Mouse (Mus musculus) liver, embryonic 11.5 days (tissue): Measurements from ENCODE around the gene Tecpr1. TPM values are rescaled to one million over a fixed set of nuclear protein-coding genes. Genes with fewer than 3 reads are reported as not detected.

Experiments used
- ATAC-seq: fragments of 200-750 bp; cut with Nextera tagmentation; replicated peaks from 2 replicates; pipeline ENCODE4 v1.8.0; 2017; ENCODE audit warnings: moderate number of reproducible peaks, mild to moderate bottlenecking, moderate TSS enrichment, moderate library complexity; ENCODE audit not compliant: low FRiP score
- DNase-seq: peaks from one replicate; pipeline ENCODE4 v3.0.0-alpha.2; 2017; ENCODE audit warnings: low spot score
- H3K27ac ChIP-seq: fragments of 300-500 bp; sonication (generic); 2 replicates; pipeline ENCODE4 v1.5.1; 2014; ENCODE audit warnings: mild to moderate bottlenecking, low read depth, low read length, control low read depth
- H3K27me3 ChIP-seq: fragments of 300-500 bp; sonication (generic); replicated peaks from 2 replicates; pipeline ENCODE4 v1.6.1; 2014; ENCODE audit warnings: low read length, mixed read lengths; ENCODE audit not compliant: control insufficient read depth, insufficient read depth
- H3K36me3 ChIP-seq: fragments of 300-500 bp; sonication (generic); 2 replicates; pipeline ENCODE4 v1.6.1; 2014; ENCODE audit warnings: mild to moderate bottlenecking, low read length, moderate library complexity, mixed read lengths; ENCODE audit not compliant: control insufficient read depth, insufficient read depth
- H3K4me1 ChIP-seq: fragments of 300-500 bp; sonication (generic); replicated peaks from 2 replicates; pipeline ENCODE4 v1.6.1; 2014; ENCODE audit warnings: low read length, mixed read lengths; ENCODE audit not compliant: control insufficient read depth, insufficient read depth
- H3K4me2 ChIP-seq: fragments of 300-500 bp; sonication (generic); 2 replicates; pipeline ENCODE4 v1.6.1; 2014; ENCODE audit warnings: mild to moderate bottlenecking, control low read depth, moderate library complexity
- H3K4me3 ChIP-seq: fragments of 300-500 bp; sonication (generic); 2 replicates; pipeline ENCODE4 v1.5.1; 2014; ENCODE audit warnings: low read depth, low read length, control low read depth
- H3K9ac ChIP-seq: fragments of 300-500 bp; sonication (generic); 2 replicates; pipeline ENCODE4 v1.6.1; 2014; ENCODE audit warnings: low read depth, low read length, control low read depth
- H3K9me3 ChIP-seq: fragments of 300-500 bp; sonication (generic); 2 replicates; pipeline ENCODE4 v1.6.1; 2016; ENCODE audit warnings: low read length, inconsistent platforms, mixed read lengths; ENCODE audit not compliant: control insufficient read depth
- WGBS: fragments of 180-500 bp; shearing (Covaris S2); extraction: QIAGEN DNeasy Blood & Tissue Kit; methylation state at CpG from one replicate; pipeline ENCODE4 v1.1.7; 2014; 5-methylcytosine and 5-hydroxymethylcytosine counted together
- polyA plus RNA-seq: library from polyadenylated mRNA; unstranded; fragments of >200 nt; fragmentation: Nextera tagmentation; extraction: Ambion mirVana; gene quantifications from 2 replicates; pipeline ENCODE4 v1.2.1, GENCODE M21; 2014

Tecpr1 gene
- polyA plus RNA-seq, 1 experiment from 2014 or later, result 8.9 TPM

- ATAC-seq (no peak), DNase-seq (no peak)
- peaks cover 4% of the 10 kb centered on the region; the same call in 1 of the 2 replicates for H3K36me3 ChIP-seq
- peaks cover 9% of the 10 kb centered on the region for H3K4me1 ChIP-seq
- no peak overlapping the region for H3K4me3 ChIP-seq
- H3K9ac ChIP-seq, result no peak overlapping the region
- H3K4me2 ChIP-seq, result no peak overlapping the region
- no peaks in the 10 kb centered on the region for H3K9me3 ChIP-seq
- WGBS, result 79% methylated on average over 7 of the region's 7 CpGs
- H3K27me3 ChIP-seq, result no peaks in the 10 kb centered on the region
- H3K27ac ChIP-seq, result no peak overlapping the region
These were observed 39.6 kb downstream of the Tecpr1 start for GRCm38 (mm10) chr5:144183647-144184335.

GRCm38 (mm10) chr5:144183248-144183559, 40.2 kb downstream of the Tecpr1 start:
- no peak for DNase-seq
- ATAC-seq, result no peak
- H3K4me3 ChIP-seq, result no peak overlapping the region
- peaks cover 4% of the 10 kb centered on the region; the same call in 1 of the 2 replicates for H3K36me3 ChIP-seq
- no peaks in the 10 kb centered on the region for H3K27me3 ChIP-seq
- peaks cover 9% of the 10 kb centered on the region for H3K4me1 ChIP-seq
- H3K9me3 ChIP-seq, result no peaks in the 10 kb centered on the region
- peak overlapping the region; percentile 34; the same call in 1 of the 2 replicates for H3K4me2 ChIP-seq
- no peak overlapping the region for H3K27ac ChIP-seq
- WGBS, result 50% methylated on average over 8 of the region's 8 CpGs
- H3K9ac ChIP-seq, result no peak overlapping the region

GRCm38 (mm10) chr5:144182542-144183247, 40.7 kb downstream of the Tecpr1 start:
- peak overlapping the region; percentile 34; the same call in 1 of the 2 replicates for H3K4me2 ChIP-seq
- ATAC-seq, result peak; percentile 32

GRCm38 (mm10) chr5:144181249-144181648, 42.2 kb downstream of the Tecpr1 start:
- Histone ChIP-seq H3K27ac (no peak overlapping the region), H3K27me3 (no peaks in the 10 kb centered on the region), H3K4me1 (peaks cover 9% of the 10 kb centered on the region), H3K9ac (no peak overlapping the region), H3K4me2 (no peak overlapping the region), H3K4me3 (no peak overlapping the region), H3K9me3 (no peaks in the 10 kb centered on the region), H3K36me3 (peaks cover 5% of the 10 kb centered on the region; the same call in 1 of the 2 replicates)
- ATAC-seq (no peak), DNase-seq (no peak)
- 59% methylated on average over 7 of the region's 7 CpGs for WGBS

More at GRCm38 (mm10) chr5:144182542-144183247, 40.7 kb downstream of the Tecpr1 start:
- WGBS, result 41% methylated on average over 20 of the region's 20 CpGs
- Histone ChIP-seq H3K27me3 (no peaks in the 10 kb centered on the region), H3K27ac (no peak overlapping the region), H3K9ac (no peak overlapping the region), H3K9me3 (no peaks in the 10 kb centered on the region), H3K36me3 (peaks cover 4% of the 10 kb centered on the region; the same call in 1 of the 2 replicates), H3K4me1 (peaks cover 9% of the 10 kb centered on the region), H3K4me3 (no peak overlapping the region)
- no peak for DNase-seq

- no peak for DNase-seq
- Histone ChIP-seq H3K4me1 (peaks cover 8% of the 10 kb centered on the region), H3K27me3 (no peaks in the 10 kb centered on the region), H3K36me3 (peaks cover 12% of the 10 kb centered on the region; the same call in 1 of the 2 replicates), H3K27ac (no peak overlapping the region), H3K4me3 (no peak overlapping the region), H3K9me3 (no peaks in the 10 kb centered on the region), H3K9ac (no peak overlapping the region), H3K4me2 (no peak overlapping the region)
- 73% methylated on average over 6 of the region's 6 CpGs for WGBS
- ATAC-seq, result no peak
These were observed 45.2 kb downstream of the Tecpr1 start for GRCm38 (mm10) chr5:144178216-144178615.

- H3K36me3 ChIP-seq, result peaks cover 23% of the 10 kb centered on the region
- H3K4me3 ChIP-seq, result no peak overlapping the region
- no peak for DNase-seq
- no peak overlapping the region for H3K4me2 ChIP-seq
- WGBS, result 94% methylated on average over 18 of the region's 18 CpGs
- H3K27me3 ChIP-seq, result no peaks in the 10 kb centered on the region
- no peaks in the 10 kb centered on the region for H3K4me1 ChIP-seq
- H3K9ac ChIP-seq, result no peak overlapping the region
- ATAC-seq, result no peak
- H3K9me3 ChIP-seq, result no peaks in the 10 kb centered on the region
- no peak overlapping the region for H3K27ac ChIP-seq
These were observed 49.8 kb downstream of the Tecpr1 start for GRCm38 (mm10) chr5:144173648-144174047.

GRCm38 (mm10) chr5:144169275-144169975, 54.0 kb downstream of the Tecpr1 start:
- 91% methylated on average over 8 of the region's 8 CpGs for WGBS
- peaks cover 24% of the 10 kb centered on the region for H3K36me3 ChIP-seq

GRCm38 (mm10) chr5:144165756-144166155, 57.7 kb downstream of the Tecpr1 start:
- no peak overlapping the region for H3K27ac ChIP-seq
- H3K9ac ChIP-seq, result no peak overlapping the region
- H3K4me2 ChIP-seq, result no peak overlapping the region
- H3K9me3 ChIP-seq, result no peaks in the 10 kb centered on the region
- H3K4me1 ChIP-seq, result peaks cover 5% of the 10 kb centered on the region; the same call in 1 of the 2 replicates
- ATAC-seq (no peak), DNase-seq (no peak)
- 83% methylated on average over 3 of the region's 3 CpGs for WGBS
- no peak overlapping the region for H3K4me3 ChIP-seq
- H3K36me3 ChIP-seq, result peaks cover 14% of the 10 kb centered on the region
- H3K27me3 ChIP-seq, result no peaks in the 10 kb centered on the region

More at GRCm38 (mm10) chr5:144169275-144169975, 54.0 kb downstream of the Tecpr1 start:
- DNase-seq (no peak), ATAC-seq (no peak)
- Histone ChIP-seq H3K4me2 (no peak overlapping the region), H3K9ac (no peak overlapping the region), H3K27me3 (no peaks in the 10 kb centered on the region), H3K9me3 (no peaks in the 10 kb centered on the region), H3K27ac (no peak overlapping the region), H3K4me1 (no peaks in the 10 kb centered on the region), H3K4me3 (no peak overlapping the region)
